Mouse (Mus musculus) kidney, postnatal 14 days (tissue): ENCODE results near the gene Esr2.
"Not testable (repeated sequence)": the region's sequence is repeated elsewhere in the genome, so short reads cannot be mapped to it uniquely, and the experiment has no call there.

Experiments
- DNase-seq: peaks from one replicate; pipeline ENCODE4 v3.0.0; 2022; ENCODE audit warnings: mixed read lengths

The Esr2 gene

GRCm38 (mm10) chr12:76177000-76177863 lies at the start of gene Esr2:
Esr2 (minus strand) TSS chr12:76177259.
- DNase-seq, result peak; percentile 30

- DNase-seq, result not testable (repeated sequence)
Measured at GRCm38 (mm10) chr12:76222104-76222503, 45.0 kb upstream of the Esr2 start.

- no peak for DNase-seq
Measured at GRCm38 (mm10) chr12:76216716-76217115, 39.7 kb upstream of the Esr2 start.

GRCm38 (mm10) chr12:76215121-76215520 lies 38.1 kb upstream of the Esr2 start:
- no peak for DNase-seq

GRCm38 (mm10) chr12:76209429-76209974 lies 32.4 kb upstream of the Esr2 start:
- no peak for DNase-seq

- DNase-seq, result no peak
Measured at GRCm38 (mm10) chr12:76200326-76200725, 23.3 kb upstream of the Esr2 start.

GRCm38 (mm10) chr12:76197071-76197470 lies 20.0 kb upstream of the Esr2 start:
- no peak for DNase-seq

GRCm38 (mm10) chr12:76196709-76197054 lies 19.6 kb upstream of the Esr2 start:
- peak; percentile 82 for DNase-seq

GRCm38 (mm10) chr12:76195912-76196708 lies 19.1 kb upstream of the Esr2 start:
- peak; percentile 92 for DNase-seq

- no peak for DNase-seq
Measured at GRCm38 (mm10) chr12:76194526-76194925, 17.5 kb upstream of the Esr2 start.

- peak; percentile 53 for DNase-seq
Measured at GRCm38 (mm10) chr12:76190940-76191339, 13.9 kb upstream of the Esr2 start.

- peak; percentile 52 for DNase-seq
Measured at GRCm38 (mm10) chr12:76187849-76188248, 10.8 kb upstream of the Esr2 start.

GRCm38 (mm10) chr12:76186473-76186872 lies 9.4 kb upstream of the Esr2 start:
- no peak for DNase-seq

- no peak for DNase-seq
Measured at GRCm38 (mm10) chr12:76185167-76185816, 8.2 kb upstream of the Esr2 start.

GRCm38 (mm10) chr12:76184271-76184670 lies 7.2 kb upstream of the Esr2 start:
- DNase-seq, result no peak

GRCm38 (mm10) chr12:76182831-76183230 lies 5.8 kb upstream of the Esr2 start:
- no peak for DNase-seq

- no peak for DNase-seq
Measured at GRCm38 (mm10) chr12:76181471-76181870, 4.4 kb upstream of the Esr2 start.

- DNase-seq, result no peak
Measured at GRCm38 (mm10) chr12:76180442-76180841, 3.4 kb upstream of the Esr2 start.

GRCm38 (mm10) chr12:76179527-76179926 lies 2.5 kb upstream of the Esr2 start:
- DNase-seq, result no peak

- peak; percentile 53 for DNase-seq
Measured at GRCm38 (mm10) chr12:76179051-76179450, 2.0 kb upstream of the Esr2 start.

- DNase-seq, result peak; percentile 77
Measured at GRCm38 (mm10) chr12:76177864-76178518, 932 bp upstream of the Esr2 start.

- no peak for DNase-seq
Measured at GRCm38 (mm10) chr12:76165641-76166040, 11.4 kb downstream of the Esr2 start.

GRCm38 (mm10) chr12:76152389-76152788 lies 24.7 kb downstream of the Esr2 start:
- not testable (repeated sequence) for DNase-seq
